Mouse (Mus musculus) hindbrain, embryonic 11.5 days (tissue): ENCODE results near the gene Magohb. TPM values are rescaled to one million over a fixed set of nuclear protein-coding genes. Genes with fewer than 3 reads are reported as not detected.
"Not testable (repeated sequence)": the region's sequence is repeated elsewhere in the genome, so short reads cannot be mapped to it uniquely, and the experiment has no call there.

Experiments
- ATAC-seq: fragments of 200-750 bp; cut with Nextera tagmentation; 2 replicates; pipeline ENCODE4 v1.8.0; 2017; ENCODE audit warnings: mild to moderate bottlenecking, moderate TSS enrichment, moderate library complexity; ENCODE audit not compliant: low FRiP score
- DNase-seq: peaks from one replicate; pipeline ENCODE4 v3.0.0-alpha.2; 2015; ENCODE audit warnings: low spot score
- H3K27ac ChIP-seq: fragments of 300-500 bp; sonication (generic); 2 replicates; pipeline ENCODE4 v1.5.1; 2014; ENCODE audit warnings: mild to moderate bottlenecking, low read depth, low read length
- H3K27me3 ChIP-seq: fragments of 300-500 bp; sonication (generic); 2 replicates; pipeline ENCODE4 v1.6.1; 2014; ENCODE audit warnings: mild to moderate bottlenecking, low read length, moderate library complexity, mixed read lengths; ENCODE audit not compliant: control insufficient read depth, insufficient read depth
- H3K36me3 ChIP-seq: fragments of 300-500 bp; sonication (generic); 2 replicates; pipeline ENCODE4 v1.6.1; 2014; ENCODE audit warnings: mild to moderate bottlenecking, low read length, moderate library complexity, mixed read lengths; ENCODE audit not compliant: control insufficient read depth, insufficient read depth
- H3K4me1 ChIP-seq: fragments of 300-500 bp; sonication (generic); replicated peaks from 2 replicates; pipeline ENCODE4 v1.6.1; 2014; ENCODE audit warnings: low read length, mixed read lengths; ENCODE audit not compliant: control insufficient read depth, insufficient read depth
- H3K4me2 ChIP-seq: fragments of 300-500 bp; sonication (generic); replicated peaks from 2 replicates; pipeline ENCODE4 v1.6.1; 2014; ENCODE audit warnings: mild to moderate bottlenecking, low read depth, low read length
- H3K4me3 ChIP-seq: fragments of 300-500 bp; sonication (generic); 2 replicates; pipeline ENCODE4 v1.5.1; 2014; ENCODE audit warnings: low read depth, low read length
- H3K9ac ChIP-seq: fragments of 300-500 bp; sonication (generic); 2 replicates; pipeline ENCODE4 v1.6.1; 2014; ENCODE audit warnings: low read depth, low read length
- H3K9me3 ChIP-seq: fragments of 300-500 bp; sonication (generic); 2 replicates; pipeline ENCODE4 v1.6.1; 2016; ENCODE audit warnings: low read length; ENCODE audit not compliant: control insufficient read depth
- WGBS: fragments of 180-500 bp; shearing (Covaris S2); extraction: QIAGEN DNeasy Blood & Tissue Kit; methylation state at CpG from one replicate; pipeline ENCODE4 v1.1.7; 2014; 5-methylcytosine and 5-hydroxymethylcytosine counted together
- polyA plus RNA-seq: library from polyadenylated mRNA; unstranded; fragments of >200 nt; fragmentation: Nextera tagmentation; extraction: Ambion mirVana; gene quantifications from 2 replicates; pipeline ENCODE4 v1.2.1, GENCODE M21; 2014

Gene Magohb
- polyA plus RNA-seq, 1 experiment from 2014 or later, result 51.3 TPM

GRCm38 (mm10) chr6:131304776-131305175 lies 11.7 kb upstream of the Magohb start:
- H3K27me3 ChIP-seq, result no peaks in the 10 kb centered on the region
- H3K4me1 ChIP-seq, result no peaks in the 10 kb centered on the region
- H3K36me3 ChIP-seq, result no peaks in the 10 kb centered on the region
- H3K4me3 ChIP-seq, result no peak overlapping the region
- 64% methylated on average over 3 of the region's 3 CpGs for WGBS
- H3K9me3 ChIP-seq, result no peaks in the 10 kb centered on the region
- H3K9ac ChIP-seq, result no peak overlapping the region
- H3K4me2 ChIP-seq, result no peak overlapping the region
- DNase-seq (no peak), ATAC-seq (no peak)
- no peak overlapping the region for H3K27ac ChIP-seq

- H3K4me2 ChIP-seq, result no peak overlapping the region
- no peaks in the 10 kb centered on the region for H3K4me1 ChIP-seq
Observed at GRCm38 (mm10) chr6:131298531-131298930, 5.5 kb upstream of the Magohb start.

GRCm38 (mm10) chr6:131294435-131295112 lies 1.5 kb upstream of the Magohb start:
- no peaks in the 10 kb centered on the region for H3K36me3 ChIP-seq
- no peak for ATAC-seq
- H3K9ac ChIP-seq, result no peak overlapping the region
- H3K4me3 ChIP-seq, result no peak overlapping the region
- no peak overlapping the region for H3K4me2 ChIP-seq
- H3K9me3 ChIP-seq, result no peaks in the 10 kb centered on the region
- no peaks in the 10 kb centered on the region for H3K27me3 ChIP-seq
- no peak for DNase-seq
- WGBS, result 83% methylated on average over 5 of the region's 5 CpGs
- peaks cover 3% of the 10 kb centered on the region for H3K4me1 ChIP-seq
- no peak overlapping the region for H3K27ac ChIP-seq

More at GRCm38 (mm10) chr6:131298531-131298930, 5.5 kb upstream of the Magohb start:
- no peak for ATAC-seq
- H3K4me3 ChIP-seq, result no peak overlapping the region
- no peaks in the 10 kb centered on the region for H3K9me3 ChIP-seq
- no peaks in the 10 kb centered on the region for H3K36me3 ChIP-seq
- H3K27ac ChIP-seq, result no peak overlapping the region
- no peak for DNase-seq
- H3K9ac ChIP-seq, result no peak overlapping the region
- no peaks in the 10 kb centered on the region for H3K27me3 ChIP-seq

GRCm38 (mm10) chr6:131293916-131294315 lies 872 bp upstream of the Magohb start:
- Histone ChIP-seq H3K27ac (no peak overlapping the region), H3K9ac (no peak overlapping the region), H3K4me1 (peaks cover 3% of the 10 kb centered on the region), H3K4me2 (no peak overlapping the region), H3K9me3 (no peaks in the 10 kb centered on the region), H3K4me3 (no peak overlapping the region), H3K36me3 (no peaks in the 10 kb centered on the region), H3K27me3 (no peaks in the 10 kb centered on the region)
- DNase-seq (no peak), ATAC-seq (no peak)
- 90% methylated on average over 5 of the region's 5 CpGs for WGBS

GRCm38 (mm10) chr6:131292276-131292990 lies 611 bp downstream of the Magohb start:
- Histone ChIP-seq H3K9ac (peak overlapping the region; percentile 68), H3K27ac (no peak overlapping the region), H3K4me1 (peaks cover 3% of the 10 kb centered on the region), H3K9me3 (no peaks in the 10 kb centered on the region), H3K4me2 (peak overlapping the region; percentile 48), H3K4me3 (peak overlapping the region; percentile 57), H3K36me3 (no peaks in the 10 kb centered on the region), H3K27me3 (no peaks in the 10 kb centered on the region)
- DNase-seq (peak; percentile 50), ATAC-seq (peak; percentile 68)
- WGBS, result 25% methylated on average over 10 of the region's 10 CpGs

GRCm38 (mm10) chr6:131290430-131290829 lies 2.6 kb downstream of the Magohb start:
- no peaks in the 10 kb centered on the region for H3K27me3 ChIP-seq
- H3K27ac ChIP-seq, result no peak overlapping the region
- no peak overlapping the region for H3K4me3 ChIP-seq
- H3K36me3 ChIP-seq, result no peaks in the 10 kb centered on the region
- H3K9ac ChIP-seq, result no peak overlapping the region
- peak; percentile 39 for DNase-seq
- WGBS, result 25% methylated on average over 2 of the region's 2 CpGs
- no peak for ATAC-seq
- H3K4me1 ChIP-seq, result peaks cover 3% of the 10 kb centered on the region
- H3K4me2 ChIP-seq, result no peak overlapping the region
- no peaks in the 10 kb centered on the region for H3K9me3 ChIP-seq

GRCm38 (mm10) chr6:131278160-131278559 lies 14.9 kb downstream of the Magohb start:
- not testable (repeated sequence) for H3K9me3 ChIP-seq, H3K4me2 ChIP-seq, ATAC-seq, H3K27me3 ChIP-seq, H3K36me3 ChIP-seq, H3K9ac ChIP-seq, H3K4me3 ChIP-seq, H3K27ac ChIP-seq, H3K4me1 ChIP-seq, DNase-seq
- WGBS, result 92% methylated on average over 2 of the region's 2 CpGs

GRCm38 (mm10) chr6:131276659-131277058 lies 16.4 kb downstream of the Magohb start:
- Histone ChIP-seq H3K27ac (no peak overlapping the region), H3K9me3 (no peaks in the 10 kb centered on the region), H3K36me3 (no peaks in the 10 kb centered on the region), H3K4me2 (no peak overlapping the region), H3K27me3 (no peaks in the 10 kb centered on the region), H3K4me1 (no peaks in the 10 kb centered on the region), H3K9ac (no peak overlapping the region), H3K4me3 (no peak overlapping the region)
- ATAC-seq (no peak), DNase-seq (no peak)
- WGBS, result 94% methylated on average over 4 of the region's 4 CpGs

GRCm38 (mm10) chr6:131272311-131272710 lies 20.7 kb downstream of the Magohb start:
- 97% methylated on average over 1 of the region's 1 CpGs for WGBS
- no peaks in the 10 kb centered on the region for H3K9me3 ChIP-seq
- no peak overlapping the region for H3K4me2 ChIP-seq
- H3K27me3 ChIP-seq, result no peaks in the 10 kb centered on the region
- H3K4me1 ChIP-seq, result no peaks in the 10 kb centered on the region
- H3K36me3 ChIP-seq, result no peaks in the 10 kb centered on the region
- no peak for DNase-seq
- H3K9ac ChIP-seq, result no peak overlapping the region
- no peak overlapping the region for H3K4me3 ChIP-seq
- H3K27ac ChIP-seq, result no peak overlapping the region
- no peak for ATAC-seq
